Mouse (Mus musculus) liver (tissue): ENCODE results near the gene Lsamp.

Experiments
- DNase-seq: peaks from one replicate; pipeline ENCODE4 v3.0.0-alpha.2; 2020; ENCODE audit warnings: mixed read lengths

Gene Lsamp

GRCm38 (mm10) chr16:41790016-41790415, 1805.9 kb downstream of the Lsamp start:
- no peak for DNase-seq

- no peak for DNase-seq
These were observed 1836.2 kb downstream of the Lsamp start for GRCm38 (mm10) chr16:41820369-41820768.

GRCm38 (mm10) chr16:41826899-41827604, 1842.9 kb downstream of the Lsamp start:
- DNase-seq = no peak

- DNase-seq = no peak
These were observed 1843.4 kb downstream of the Lsamp start for GRCm38 (mm10) chr16:41827605-41827948.

DNA sequence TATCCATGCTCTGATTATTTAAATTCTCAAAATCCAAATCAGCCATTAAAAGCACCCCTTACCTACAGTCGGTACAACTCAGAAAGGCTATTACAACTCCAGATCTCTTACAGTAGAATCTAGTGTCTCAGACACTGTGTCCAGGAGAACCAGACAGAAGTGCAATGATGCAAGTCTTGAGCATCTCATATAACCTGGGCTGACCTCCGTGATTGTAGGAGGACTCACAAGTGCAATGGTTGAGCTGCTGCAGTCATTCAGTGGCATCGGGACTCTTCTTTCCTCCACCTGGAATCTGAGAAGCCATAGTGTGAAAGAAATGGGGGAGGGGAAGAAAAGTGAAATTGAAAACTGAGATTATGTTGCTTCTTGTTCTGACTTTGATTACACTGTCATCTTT, 1850.5 kb downstream of the Lsamp start:
- DNase-seq = no peak

GRCm38 (mm10) chr16:41835745-41836144, 1851.6 kb downstream of the Lsamp start:
- DNase-seq = no peak

DNA sequence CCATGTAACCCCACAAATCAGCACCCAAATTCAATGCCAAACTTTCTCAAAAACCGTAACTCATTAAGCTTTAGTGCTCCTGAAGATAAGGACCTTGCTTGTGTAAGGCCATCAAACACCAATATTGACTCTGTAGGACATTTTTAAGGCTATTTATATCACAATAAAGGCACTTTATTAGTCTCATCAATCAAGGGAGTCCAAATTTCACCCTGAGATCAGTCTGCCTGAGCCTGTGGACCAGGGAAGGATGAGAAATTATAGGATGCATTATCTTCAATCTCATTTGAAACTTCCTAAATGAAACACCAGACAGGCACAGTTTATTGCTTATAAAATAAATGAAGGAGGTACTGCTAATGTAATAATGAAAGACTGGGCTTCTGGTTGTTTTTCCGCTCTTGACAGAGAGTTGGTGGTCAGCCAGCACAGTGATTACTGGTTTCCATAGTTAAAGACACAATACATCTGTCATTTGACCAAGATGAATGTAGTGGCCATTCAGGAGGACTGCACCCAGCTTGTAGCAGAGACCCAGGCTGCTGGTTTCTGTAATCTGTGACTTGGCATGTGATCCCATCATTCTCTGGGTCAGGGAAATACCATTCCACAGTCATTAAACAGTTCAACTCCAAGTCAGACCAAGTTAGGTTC, 1855.7 kb downstream of the Lsamp start:
- DNase-seq = no peak

DNA sequence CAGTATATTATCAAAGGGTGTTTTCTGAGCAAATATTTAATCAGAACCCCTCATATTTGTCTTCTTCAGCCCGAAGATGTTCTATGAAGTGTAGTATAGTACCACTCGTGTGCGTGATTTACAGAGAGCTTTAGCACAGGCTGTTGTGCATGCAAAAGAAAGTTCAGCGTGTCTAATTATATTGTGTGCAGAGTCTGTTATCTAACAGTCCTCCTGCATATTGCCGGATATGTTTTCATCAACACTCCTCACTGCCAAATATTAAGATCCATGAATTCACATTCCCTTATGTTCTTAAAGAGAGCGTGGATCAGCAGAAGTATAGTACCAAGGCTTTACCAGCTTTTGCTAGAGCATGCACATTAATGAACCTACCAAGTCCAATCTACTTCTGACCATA, 1862.7 kb downstream of the Lsamp start:
- no peak for DNase-seq

- DNase-seq = no peak
These were observed 1887.9 kb downstream of the Lsamp start for GRCm38 (mm10) chr16:41871917-41872593.

DNA sequence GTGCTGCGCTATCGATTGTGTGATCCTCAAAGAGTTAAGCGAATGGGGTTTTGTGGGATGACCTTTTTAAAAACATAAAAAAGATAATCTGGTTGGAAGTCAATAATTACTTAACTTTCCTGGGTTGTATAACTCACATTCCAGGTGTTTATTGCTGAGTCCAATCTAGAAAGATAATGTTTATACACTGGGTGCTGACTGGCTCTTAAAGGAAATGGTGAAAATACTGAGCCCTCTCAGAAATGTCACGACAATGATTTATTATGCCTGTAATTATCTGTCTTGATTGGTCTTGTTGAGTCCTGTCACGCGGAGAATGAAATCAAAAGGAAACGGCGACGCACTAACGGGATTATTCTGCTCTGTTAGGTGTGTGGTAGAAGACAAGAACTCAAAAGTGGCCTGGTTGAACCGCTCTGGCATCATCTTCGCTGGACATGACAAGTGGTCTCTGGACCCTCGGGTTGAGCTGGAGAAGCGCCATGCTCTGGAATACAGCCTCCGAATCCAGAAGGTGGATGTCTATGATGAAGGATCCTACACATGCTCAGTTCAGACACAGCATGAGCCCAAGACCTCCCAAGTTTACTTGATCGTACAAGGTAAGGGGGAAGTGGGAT, 1904.5 kb downstream of the Lsamp start:
- no peak for DNase-seq

DNA sequence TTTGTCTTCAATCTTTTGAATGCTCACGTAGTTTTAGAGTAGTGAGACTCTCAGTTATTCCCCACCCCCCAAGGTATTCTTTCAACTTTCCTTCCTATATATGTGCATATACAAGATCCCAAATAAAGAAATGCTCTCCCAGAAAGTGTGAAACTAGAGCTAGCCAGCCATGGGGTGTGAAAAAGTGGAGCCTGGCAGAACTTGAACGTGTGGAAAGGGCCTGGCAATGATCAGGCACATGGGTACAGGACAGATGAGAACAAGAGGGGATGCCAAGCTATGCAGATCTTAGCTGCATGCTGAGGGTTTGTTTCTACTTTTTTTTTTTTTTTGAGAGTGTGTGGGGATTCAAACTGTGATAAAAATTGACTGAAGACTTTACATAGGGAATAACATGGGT, 1916.6 kb downstream of the Lsamp start:
- no peak for DNase-seq

DNA sequence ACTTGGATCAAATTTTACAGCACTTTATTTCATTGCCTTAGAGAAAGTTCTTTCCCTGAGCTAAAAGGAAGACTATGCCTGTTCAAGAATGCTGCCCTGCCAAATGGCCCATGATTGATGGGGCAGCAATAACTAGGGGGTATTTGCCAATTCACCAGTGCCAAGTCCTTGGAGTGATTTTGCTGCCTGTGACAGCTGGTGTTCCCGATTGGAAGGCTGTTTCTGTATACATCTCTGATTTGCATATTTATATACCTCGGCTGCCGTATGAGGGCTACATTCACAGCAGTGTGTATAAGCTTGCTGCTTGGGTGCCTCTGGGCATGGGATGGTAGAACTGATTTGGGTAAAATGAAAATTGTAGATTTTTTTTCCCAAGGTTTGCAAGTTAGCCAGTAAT, 1919.5 kb downstream of the Lsamp start:
- no peak for DNase-seq

DNA sequence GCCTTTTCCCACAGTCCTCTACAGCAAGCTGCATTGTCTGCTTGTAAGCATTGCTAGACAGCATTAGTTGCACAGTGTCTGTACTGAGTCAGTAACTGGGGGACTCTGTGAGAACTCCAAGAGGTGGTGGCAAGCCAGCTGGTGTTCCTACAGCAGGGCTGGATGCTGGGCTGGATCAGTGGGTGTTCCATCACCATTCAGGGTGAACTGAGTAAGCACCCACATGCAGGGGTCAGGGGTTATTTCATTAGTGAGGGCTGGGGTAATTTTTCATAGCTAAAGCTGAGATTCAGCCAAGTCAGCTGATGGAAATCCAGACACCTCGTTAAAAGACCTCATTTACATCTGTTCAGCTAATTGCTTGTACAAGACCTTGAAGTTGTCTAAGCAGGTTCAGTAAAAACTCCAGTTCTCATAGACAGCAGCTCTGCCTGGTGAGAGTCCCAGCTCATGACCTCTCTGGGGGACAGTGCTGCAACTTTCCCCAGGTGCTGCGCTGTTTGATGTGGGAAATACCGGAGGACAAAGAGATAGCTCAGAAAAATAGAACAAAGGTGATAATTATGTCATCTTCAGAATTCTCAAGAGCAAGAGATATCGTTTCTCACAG, 1928.5 kb downstream of the Lsamp start:
- DNase-seq = no peak

DNA sequence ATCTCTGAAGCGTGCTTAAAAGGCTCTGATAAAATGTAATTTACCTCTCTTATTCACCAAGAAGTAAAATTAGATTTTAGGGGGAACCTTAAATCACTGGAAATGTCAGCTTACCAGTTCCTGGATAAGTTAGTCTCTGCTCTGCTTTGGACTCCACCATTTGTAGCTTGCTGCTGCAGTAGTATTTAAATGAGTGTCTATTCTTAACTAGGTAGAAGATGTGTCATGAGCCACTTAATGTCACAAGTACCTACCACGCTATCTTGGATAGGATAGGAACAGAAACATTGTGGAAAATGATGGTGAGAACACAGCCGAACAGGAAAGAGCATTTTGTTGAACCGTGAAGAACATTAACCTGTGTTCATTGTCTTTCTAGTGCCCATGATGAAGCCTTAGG, 1929.2 kb downstream of the Lsamp start:
- DNase-seq = no peak

GRCm38 (mm10) chr16:41916342-41916741, 1932.2 kb downstream of the Lsamp start:
- no peak for DNase-seq

GRCm38 (mm10) chr16:41917057-41917821, 1933.1 kb downstream of the Lsamp start:
- DNase-seq = no peak

GRCm38 (mm10) chr16:41929546-41929945, 1945.4 kb downstream of the Lsamp start:
- no peak for DNase-seq

DNA sequence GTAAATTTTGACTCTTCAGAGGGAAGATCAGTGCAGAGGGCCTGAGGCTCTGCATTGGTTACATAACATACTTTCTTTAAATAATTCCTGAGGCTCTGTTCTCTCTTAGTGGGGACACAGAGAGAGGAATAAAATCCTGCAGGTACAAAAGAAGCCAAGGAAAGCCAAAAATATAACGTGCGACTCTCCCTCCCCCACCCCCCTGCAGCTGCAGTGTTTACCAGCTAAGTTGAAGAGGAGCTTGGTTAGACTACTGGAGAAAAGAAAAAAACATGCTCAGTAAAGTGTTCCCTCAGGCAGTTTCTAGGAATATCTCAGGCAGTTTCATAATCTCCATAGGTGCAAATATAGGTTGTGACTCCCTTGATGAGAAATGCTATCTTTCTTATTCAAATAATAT, 1951.5 kb downstream of the Lsamp start:
- no peak for DNase-seq

GRCm38 (mm10) chr16:41936908-41937595, 1952.9 kb downstream of the Lsamp start:
- no peak for DNase-seq

DNA sequence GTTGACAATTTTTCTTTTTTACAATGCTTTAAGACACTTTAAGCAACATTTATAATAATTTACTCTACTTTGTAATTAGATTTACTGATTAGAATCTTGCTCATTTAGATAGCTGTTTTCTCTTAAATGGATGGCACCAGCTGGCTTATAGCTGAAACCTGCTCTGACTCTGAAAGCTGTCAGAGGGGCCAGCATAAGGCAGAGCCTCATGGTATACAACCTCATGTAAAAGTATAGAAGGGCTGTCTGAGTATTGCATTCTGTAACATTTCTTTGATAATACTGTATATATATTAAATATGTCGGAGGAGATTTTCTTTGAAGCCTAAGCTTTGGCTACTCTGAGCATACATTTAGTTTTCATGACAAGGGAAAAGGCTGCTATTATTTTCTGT, 1953.4 kb downstream of the Lsamp start:
- DNase-seq = no peak

- no peak for DNase-seq
These were observed 1954.1 kb downstream of the Lsamp start for GRCm38 (mm10) chr16:41938258-41938657.
